Mouse (Mus musculus): ENCODE measurements around the gene Hcn1. TPM values are rescaled to one million over a fixed set of nuclear protein-coding genes. Genes with fewer than 3 reads are reported as not detected.

Hcn1 gene
- not detected in 2 replicates for polyA plus RNA-seq (2012)

- no peak for TF ChIP-seq GATA1 (IDR thresholded peaks at IDR 0.05; ENCODE audit: low read length)
Observed at GRCm38 (mm10) chr13:117602181-117602580, at the start of gene Hcn1. Hcn1 (plus strand) TSS chr13:117602320.

- no peak for TF ChIP-seq GATA1 (IDR thresholded peaks at IDR 0.05; ENCODE audit: low read length)
Observed at GRCm38 (mm10) chr13:117567251-117567650, 34.9 kb upstream of the Hcn1 start.

GRCm38 (mm10) chr13:117571747-117572146 lies 30.4 kb upstream of the Hcn1 start:
- TF ChIP-seq GATA1 (IDR thresholded peaks at IDR 0.05; ENCODE audit: low read length) = no peak

- TF ChIP-seq GATA1 (IDR thresholded peaks at IDR 0.05; ENCODE audit: low read length) = no peak
Observed at GRCm38 (mm10) chr13:117594494-117595182, 7.5 kb upstream of the Hcn1 start.

- no peak for TF ChIP-seq GATA1 (IDR thresholded peaks at IDR 0.05; ENCODE audit: low read length)
Observed at GRCm38 (mm10) chr13:117595183-117595532, 7.0 kb upstream of the Hcn1 start.

GRCm38 (mm10) chr13:117601331-117601965 lies 672 bp upstream of the Hcn1 start:
- no peak for TF ChIP-seq GATA1 (IDR thresholded peaks at IDR 0.05; ENCODE audit: low read length)

GRCm38 (mm10) chr13:117602617-117603358 lies 668 bp downstream of the Hcn1 start:
- TF ChIP-seq GATA1 (IDR thresholded peaks at IDR 0.05; ENCODE audit: low read length) = no peak

- TF ChIP-seq GATA1 (IDR thresholded peaks at IDR 0.05; ENCODE audit: low read length) = no peak
Observed at GRCm38 (mm10) chr13:117603421-117603820, 1.3 kb downstream of the Hcn1 start.

GRCm38 (mm10) chr13:117604073-117604472 lies 2.0 kb downstream of the Hcn1 start:
- no peak for TF ChIP-seq GATA1 (IDR thresholded peaks at IDR 0.05; ENCODE audit: low read length)

- TF ChIP-seq GATA1 (IDR thresholded peaks at IDR 0.05; ENCODE audit: low read length) = no peak
Observed at GRCm38 (mm10) chr13:117604971-117605750, 3.0 kb downstream of the Hcn1 start.

- no peak for TF ChIP-seq GATA1 (IDR thresholded peaks at IDR 0.05; ENCODE audit: low read length)
Observed at GRCm38 (mm10) chr13:117611881-117612280, 9.8 kb downstream of the Hcn1 start.

- TF ChIP-seq GATA1 (IDR thresholded peaks at IDR 0.05; ENCODE audit: low read length) = no peak
Observed at GRCm38 (mm10) chr13:117619544-117619943, 17.4 kb downstream of the Hcn1 start.

GRCm38 (mm10) chr13:117657501-117657900 lies 55.4 kb downstream of the Hcn1 start:
- TF ChIP-seq GATA1 (IDR thresholded peaks at IDR 0.05; ENCODE audit: low read length) = no peak

- no peak for TF ChIP-seq GATA1 (IDR thresholded peaks at IDR 0.05; ENCODE audit: low read length)
Observed at GRCm38 (mm10) chr13:117658414-117659175, 56.5 kb downstream of the Hcn1 start.

GRCm38 (mm10) chr13:117659511-117659910 lies 57.4 kb downstream of the Hcn1 start:
- no peak for TF ChIP-seq GATA1 (IDR thresholded peaks at IDR 0.05; ENCODE audit: low read length)

Measured in G1E-ER4 (cell line).